Mouse (Mus musculus) bone marrow, adult 2 months (tissue): ENCODE results near the gene Cldn16. TPM values are rescaled to one million over a fixed set of nuclear protein-coding genes. Genes with fewer than 3 reads are reported as not detected.

Experiments
- H3K27ac ChIP-seq: fragments of 200-500 bp; 2 replicates; pipeline ENCODE4 v1.5.1; 2012; ENCODE audit warnings: low read depth, mild to moderate bottlenecking, control low read depth, inconsistent platforms, low read length; ENCODE audit not compliant: control insufficient read depth, poor library complexity, insufficient read depth
- H3K4me1 ChIP-seq: fragments of 200-500 bp; 2 replicates; pipeline ENCODE4 v1.6.1; 2011; ENCODE audit warnings: low read length; ENCODE audit not compliant: control insufficient read depth, insufficient read depth
- H3K4me3 ChIP-seq: fragments of 200-500 bp; replicated peaks from 2 replicates; pipeline ENCODE3; 2011; ENCODE audit warnings: mild to moderate bottlenecking, low read depth, low read length, control low read depth; ENCODE audit not compliant: control insufficient read depth
- CTCF ChIP-seq: fragments of 200-500 bp; IDR thresholded peaks from 2 replicates; pipeline ENCODE4 v1.5.1; 2011; ENCODE audit warnings: low read length, control low read depth; ENCODE audit not compliant: control insufficient read depth, insufficient read depth
- POLR2A ChIP-seq: fragments of 200-500 bp; IDR thresholded peaks from 2 replicates; pipeline ENCODE4 v1.6.1; 2011; ENCODE audit warnings: low read depth, mild to moderate bottlenecking, control low read depth, low read length, borderline replicate concordance; ENCODE audit not compliant: control insufficient read depth
- WGBS: fragments of 180-500 bp; shearing (Covaris S2); methylation state at CpG from one replicate; pipeline ENCODE4 v1.1.7; 2018; 5-methylcytosine and 5-hydroxymethylcytosine counted together
- polyA plus RNA-seq: library from polyadenylated mRNA; stranded (reverse); fragments of >200 nt; gene quantifications from 2 replicates; pipeline ENCODE4 v1.2.4, GENCODE M21; 2011; ENCODE audit warnings: low replicate concordance; ENCODE audit not compliant: missing spikeins, insufficient read depth, insufficient read length

Cldn16 gene
- polyA plus RNA-seq, 1 experiment, result not detected

- WGBS, result 85% methylated on average over 4 of the region's 4 CpGs
- TF ChIP-seq CTCF, result no peak
- no peak for TF ChIP-seq POLR2A
- no peak within 1 kb of the TSS for H3K4me3 ChIP-seq
- H3K4me1 ChIP-seq, result no peaks in the 10 kb centered on the region
- H3K27ac ChIP-seq, result no peak within 1 kb of the TSS
Observed at GRCm38 (mm10) chr16:26526669-26527068, 63.7 kb downstream of the Cldn16 start, which contains the start of gene Tmem207. Gene Tmem207 (minus strand): TSS chr16:26526769.

DNA sequence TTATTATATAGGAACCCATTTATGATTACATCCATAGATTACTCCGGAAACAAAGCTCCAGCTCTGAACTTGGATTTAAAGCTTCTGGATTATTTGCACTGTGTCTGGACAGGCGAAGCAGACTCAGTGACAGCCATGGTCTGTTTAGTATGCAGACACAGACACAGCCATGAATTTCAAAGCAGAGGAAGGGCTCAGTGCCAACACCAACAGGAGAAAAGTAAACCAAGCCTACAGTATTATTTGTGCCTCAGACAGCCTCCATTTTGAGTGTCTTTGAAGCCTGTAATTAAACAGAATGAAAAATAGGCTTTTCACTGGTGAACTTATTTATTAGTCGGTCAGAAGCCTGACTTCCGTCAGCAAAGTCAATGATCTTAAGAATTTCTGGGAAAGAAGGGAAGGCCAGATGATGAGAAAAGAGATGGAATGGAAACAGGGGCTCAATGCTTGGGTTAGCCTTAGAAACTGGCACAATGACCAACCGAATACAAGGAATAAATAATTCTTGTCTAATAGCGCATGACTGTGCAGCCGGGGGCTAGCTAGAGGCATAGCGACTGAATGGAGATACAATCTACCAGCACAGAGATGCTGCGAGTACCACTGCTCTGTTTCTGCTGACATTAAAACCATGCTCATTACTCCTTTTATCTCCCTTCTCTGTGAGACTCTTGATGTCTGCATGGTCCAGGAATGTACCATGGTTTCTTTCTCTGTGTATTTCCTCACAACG, 65.2 kb downstream of the Cldn16 start:
- Histone ChIP-seq H3K4me3 (no peak overlapping the region), H3K27ac (no peak overlapping the region), H3K4me1 (no peaks in the 10 kb centered on the region)
- TF ChIP-seq POLR2A, result no peak
- TF ChIP-seq CTCF, result no peak
- WGBS, result 85% methylated on average over 10 of the region's 10 CpGs

DNA sequence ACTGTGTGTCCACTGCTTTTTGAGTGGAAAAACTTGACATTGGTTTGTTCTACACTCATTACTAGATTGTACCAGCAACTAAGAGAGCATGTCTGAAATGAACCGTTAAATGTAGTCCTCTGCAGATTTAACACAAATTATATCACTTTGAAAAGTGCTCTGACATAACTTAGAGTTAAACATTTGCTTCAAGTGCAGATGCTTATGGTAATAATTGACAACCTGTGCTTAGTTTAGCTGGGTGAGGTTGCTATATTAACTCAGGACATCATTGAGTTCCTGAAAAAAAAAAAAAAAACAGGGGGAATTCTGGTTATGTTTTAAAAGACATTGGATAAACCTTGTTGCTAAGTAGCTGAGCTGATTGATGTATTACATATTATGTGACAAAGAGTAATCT, 67.5 kb downstream of the Cldn16 start:
- no peak overlapping the region for H3K27ac ChIP-seq
- H3K4me3 ChIP-seq, result no peak overlapping the region
- no peaks in the 10 kb centered on the region for H3K4me1 ChIP-seq
- 96% methylated on average over 1 of the region's 1 CpGs for WGBS
- TF ChIP-seq CTCF, result no peak
- no peak for TF ChIP-seq POLR2A

DNA sequence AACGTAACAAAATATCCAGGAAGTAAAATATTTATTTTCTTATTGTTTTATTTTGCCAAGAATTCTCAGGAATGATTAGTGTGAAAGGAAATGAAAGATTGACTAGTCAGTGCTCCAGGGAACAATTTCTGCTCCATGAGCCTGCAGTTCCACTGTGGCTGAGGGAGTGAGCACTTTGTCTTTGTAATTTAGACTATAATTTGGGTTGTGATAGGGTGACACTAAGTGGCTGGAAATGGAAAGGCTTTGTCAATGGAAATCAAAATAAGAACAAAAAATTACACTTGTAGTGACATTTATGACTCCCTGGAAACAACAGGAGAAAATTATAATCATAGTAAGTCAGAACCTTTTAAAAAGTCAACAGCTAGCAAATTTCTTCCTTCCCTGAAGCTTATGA, 69.4 kb downstream of the Cldn16 start:
- WGBS, result 85% methylated on average over 1 of the region's 1 CpGs
- TF ChIP-seq CTCF, result no peak
- TF ChIP-seq POLR2A, result no peak
- H3K4me1 ChIP-seq, result no peaks in the 10 kb centered on the region
- H3K4me3 ChIP-seq, result no peak overlapping the region
- H3K27ac ChIP-seq, result no peak overlapping the region

Other genes starting within 250 kb of the Cldn16 start
- gene Cldn1, start 91.3 kb upstream of the Cldn16 start, polyA plus RNA-seq, result 2.6 and 4.6 TPM in 2 replicates
- not detected in 2 replicates for gene Tmem207, start 63.6 kb downstream of the Cldn16 start, polyA plus RNA-seq
- 1.8 and 1.9 TPM in 2 replicates for gene Il1rap, start 118.6 kb downstream of the Cldn16 start, polyA plus RNA-seq